Mouse (Mus musculus) T-helper 1 cell (primary cell): ENCODE results near the gene Kndc1.

ENCODE experiments used
- in situ Hi-C: fragments of 300-600 bp; cut with MboI, MseI; formaldehyde crosslinking; loops from one replicate; pipeline ENCODE4 v1.15.1; 2025; ENCODE audit warnings: high pct_unique_total_duplicates

Kndc1 gene

GRCm38 (mm10) chr7:139980778-139981177 is 86.3 kb downstream of the Kndc1 start:
- in situ Hi-C loops: no loop called here

- in situ Hi-C loops: no loop called here
Measured at GRCm38 (mm10) chr7:139982058-139982457, 87.6 kb downstream of the Kndc1 start.

GRCm38 (mm10) chr7:139984505-139984904 is 90.0 kb downstream of the Kndc1 start:
- in situ Hi-C loops: no loop called here

- in situ Hi-C loops: no loop called here
Measured at GRCm38 (mm10) chr7:139988272-139988671, 93.8 kb downstream of the Kndc1 start.

GRCm38 (mm10) chr7:139990864-139991394 is 96.4 kb downstream of the Kndc1 start:
- in situ Hi-C loops: loop anchor here (5.0 kb wide), 1 partner anchor 84 kb away; no protein-coding TSS in a partner anchor
